Mouse (Mus musculus): ENCODE measurements around the gene Naa40. TPM values are rescaled to one million over a fixed set of nuclear protein-coding genes. Genes with fewer than 3 reads are reported as not detected.

The Naa40 gene
- polyA plus RNA-seq, 2 experiments from 2014 or later = 21.9 to 26.8 TPM

DNA sequence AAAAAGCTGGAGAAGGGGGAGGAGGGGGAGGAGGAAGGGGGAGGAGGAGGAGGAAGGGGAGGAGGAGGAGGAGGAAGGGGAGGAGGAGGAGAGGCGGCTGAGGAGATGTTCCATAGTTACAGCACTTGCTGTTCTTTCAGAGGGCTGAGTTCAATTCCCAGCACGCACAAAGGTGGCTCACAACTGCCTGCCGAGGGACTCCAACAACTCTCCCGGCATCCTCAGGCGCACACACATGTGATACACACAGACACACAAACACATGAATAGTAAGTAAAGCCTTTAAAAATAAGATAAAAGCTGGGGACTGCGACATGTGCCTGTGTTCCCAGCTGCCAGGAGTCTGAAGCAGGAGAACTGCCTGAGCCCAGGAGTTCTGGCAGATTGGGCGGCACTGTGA, 59.5 kb downstream of the Naa40 start:
- no peak for ATAC-seq

DNA sequence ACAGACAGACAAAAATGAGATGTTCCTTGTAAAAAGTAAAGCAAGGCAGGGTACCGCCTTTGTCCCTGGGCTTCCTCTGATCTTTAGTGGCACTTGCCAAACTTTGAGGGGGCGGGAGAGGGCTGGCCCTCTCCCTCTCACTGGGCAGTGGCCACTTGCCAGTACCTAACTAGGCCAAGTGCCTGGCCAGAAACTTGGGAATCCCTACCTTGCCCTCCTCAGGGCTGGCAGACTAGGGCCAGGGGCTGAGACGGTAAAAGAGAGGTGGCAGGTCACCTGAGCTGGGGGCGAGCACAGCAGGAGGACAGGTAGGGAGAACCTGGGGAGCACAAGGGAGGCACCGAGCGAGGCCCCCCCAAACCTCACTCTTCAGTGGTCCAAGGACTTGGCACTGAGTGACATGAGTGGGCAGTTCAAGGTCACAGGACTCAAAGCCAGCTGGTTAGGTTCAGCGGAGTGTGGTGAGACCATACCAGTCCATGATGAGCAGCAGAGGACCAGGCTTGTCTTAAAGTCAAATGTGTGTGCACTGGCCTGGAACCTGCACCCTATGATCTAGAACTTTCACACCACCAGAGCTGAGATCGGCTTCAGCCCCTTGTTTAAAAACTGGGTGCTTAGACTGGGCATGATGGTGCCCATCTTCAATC, 60.1 kb downstream of the Naa40 start:
- ATAC-seq = no peak

DNA sequence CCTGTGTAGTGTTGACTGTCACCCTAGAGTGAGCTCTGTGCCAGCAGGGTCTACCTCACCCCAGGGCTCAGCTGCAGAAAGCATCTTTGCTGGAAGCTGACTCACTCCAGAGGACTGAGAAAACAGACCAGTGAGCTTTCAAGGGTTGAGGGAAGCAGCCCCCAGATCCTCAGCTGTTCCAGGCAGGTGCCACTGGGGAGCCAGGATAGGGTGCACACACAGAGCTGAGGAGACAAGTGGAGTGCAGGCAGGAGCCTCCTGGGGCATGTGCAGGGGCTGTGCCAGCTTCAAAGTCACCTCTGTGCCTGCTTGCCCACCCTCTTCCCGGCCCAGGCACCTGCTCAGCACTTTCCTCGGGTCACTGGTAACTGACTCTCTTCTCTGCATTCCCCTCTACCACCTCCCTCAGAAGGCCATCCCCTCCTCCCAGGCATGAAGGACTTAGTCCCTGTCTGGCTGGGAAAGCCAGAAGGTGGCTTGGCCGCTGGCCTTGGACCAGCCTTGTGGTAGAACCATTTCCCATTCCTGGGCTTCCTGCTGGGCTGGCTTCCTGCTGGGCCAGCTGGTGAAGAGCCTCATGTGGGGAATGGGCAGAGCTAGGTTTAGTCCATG, 62.0 kb downstream of the Naa40 start:
- ATAC-seq = no peak

DNA sequence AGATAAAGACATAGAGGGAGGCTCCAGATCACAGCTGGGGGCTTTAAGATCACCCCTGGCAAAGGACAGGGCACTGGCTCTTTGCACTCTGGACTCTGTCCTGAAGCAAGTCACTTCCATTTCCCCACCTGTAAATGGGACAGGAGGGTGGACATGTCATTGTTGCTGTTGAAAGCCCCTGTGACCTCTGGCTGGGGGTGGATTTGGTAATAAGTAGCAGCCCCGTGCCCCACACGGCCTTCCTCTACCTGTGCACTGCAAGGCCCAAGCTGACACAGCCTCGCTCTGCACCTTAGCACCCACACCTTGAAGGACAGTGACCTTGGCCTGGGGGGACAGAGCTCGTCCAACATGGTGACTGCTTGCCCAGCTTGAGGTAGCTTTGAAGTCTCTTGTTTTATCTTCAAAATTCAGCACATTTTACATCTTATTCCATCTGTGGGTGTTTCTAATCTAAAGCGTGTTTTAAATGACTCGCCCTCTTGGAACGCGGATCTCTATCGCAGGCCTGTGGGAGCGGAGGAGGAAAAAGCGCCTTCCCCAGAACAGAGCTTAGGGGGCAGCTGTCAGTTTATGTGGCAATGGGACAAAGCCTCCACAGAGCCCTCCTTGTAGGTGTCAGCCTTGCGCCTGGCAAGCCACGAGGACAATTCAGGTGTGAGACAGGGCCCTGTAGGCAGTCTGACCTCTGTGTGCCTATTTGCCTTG, 63.0 kb downstream of the Naa40 start:
- no peak for ATAC-seq

DNA sequence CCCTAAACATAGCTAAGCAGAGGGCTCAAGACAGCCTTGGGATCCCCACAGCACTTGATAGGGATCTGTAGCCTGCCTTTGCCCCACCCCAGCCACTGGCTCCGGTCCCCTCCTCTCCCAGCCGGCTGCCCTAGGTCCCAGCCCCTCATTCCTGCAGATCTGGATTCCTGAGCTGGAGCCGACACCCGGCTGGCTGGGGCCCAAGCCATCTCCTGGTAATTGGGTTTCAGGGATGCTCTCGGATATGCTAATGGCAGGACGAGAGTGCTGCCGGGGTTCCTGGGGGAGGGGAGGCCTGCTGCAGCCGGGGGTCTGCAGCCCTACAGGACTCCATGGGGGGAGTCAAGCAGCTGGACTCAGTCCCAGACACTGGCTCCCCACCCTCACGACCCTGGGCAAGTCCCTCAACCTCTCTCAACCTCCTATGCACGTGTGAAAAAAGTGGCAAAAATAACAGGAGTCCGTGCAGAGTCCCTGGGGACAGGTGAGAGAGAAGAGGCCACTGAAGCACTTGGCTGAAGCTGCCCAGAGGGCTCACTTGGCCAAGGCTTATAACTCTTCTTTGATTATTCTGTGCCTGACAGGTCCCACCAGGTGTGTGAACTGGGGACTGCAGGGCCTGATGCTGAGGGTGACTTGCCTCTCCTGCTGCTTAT, 64.8 kb downstream of the Naa40 start:
- no peak for ATAC-seq

Other genes with a start within 250 kb of the Naa40 start
- 10 to 100 TPM; 59.8 to 74.9 TPM for gene Dnajc4, start 248.6 kb downstream of the Naa40 start, polyA plus RNA-seq (2017; shearing (Covaris generic))
- 10 to 100 TPM; 34.8 to 39.6 TPM for gene Nudt22, start 245.1 kb downstream of the Naa40 start, polyA plus RNA-seq (2017; shearing (Covaris generic))
- 10 to 100 TPM in 1 of 2 experiments, 1 to 10 TPM in 1; 8.1 to 10.9 TPM for gene Trpt1, start 245.1 kb downstream of the Naa40 start, polyA plus RNA-seq (2017; shearing (Covaris generic))
- 100 to 1,000 TPM; 272 to 479 TPM for gene Fermt3, start 221.7 kb downstream of the Naa40 start, polyA plus RNA-seq (2017; shearing (Covaris generic))
- 100 to 1,000 TPM; 117 to 119 TPM for gene Stip1, start 201.2 kb downstream of the Naa40 start, polyA plus RNA-seq (2017; shearing (Covaris generic))
- 1 to 10 TPM in 1 of 2 experiments, not detected in 1; 2.3 TPM for gene Macrod1, start 184.4 kb downstream of the Naa40 start, polyA plus RNA-seq (2017; shearing (Covaris generic))
- under 1 TPM in 1 of 2 experiments, not detected in 1; 0.22 TPM for gene Flrt1, start 135.5 kb downstream of the Naa40 start, polyA plus RNA-seq (2017; shearing (Covaris generic))
- 100 to 1,000 TPM; 157 to 198 TPM for gene Otub1, start 34.9 kb downstream of the Naa40 start, polyA plus RNA-seq (2017; shearing (Covaris generic))
- 100 to 1,000 TPM; 223 to 296 TPM for gene Cox8a, start 23.6 kb downstream of the Naa40 start, polyA plus RNA-seq (2017; shearing (Covaris generic))
- under 1 TPM in 1 of 2 experiments, not detected in 1; 0.42 TPM for gene Rcor2, start 26.1 kb upstream of the Naa40 start, polyA plus RNA-seq (2017; shearing (Covaris generic))
- 10 to 100 TPM; 53.0 to 75.8 TPM for gene Mark2, start 100.7 kb upstream of the Naa40 start, polyA plus RNA-seq (2017; shearing (Covaris generic))
- 1 to 10 TPM; 3.5 to 4.1 TPM for gene Spindoc, start 141.8 kb upstream of the Naa40 start, polyA plus RNA-seq (2017; shearing (Covaris generic))
- gene 2700081O15Rik, start 176.4 kb upstream of the Naa40 start, polyA plus RNA-seq (2017; shearing (Covaris generic)) = under 1 TPM in 1 of 2 experiments, not detected in 1; 0.12 TPM
- 10 to 100 TPM; 26.8 to 33.7 TPM for gene Rtn3, start 242.1 kb upstream of the Naa40 start, polyA plus RNA-seq (2017; shearing (Covaris generic))